ENCODE assay signal across 9 mouse cellular contexts in genomic region chr15:100550280-100550679, GRCm38 (mm10). TPM values are rescaled to one million over a fixed set of nuclear protein-coding genes. Genes with fewer than 3 reads are reported as not detected.
DNase-seq lines count a peak whose midpoint lies in the region; ATAC-seq and TF ChIP-seq lines count a peak whose summit lies in the region.
"Had no signal": no experiment of that assay in that cellular context is flagged by ENCODE, and none has a peak within 500 bp of the region (broad histone marks: within the 10 kb centered on the region; RNA-seq: fewer than 3 reads in every experiment).

No protein-coding gene starts in this region.

- 92% methylated on average over 4 of the region's 4 CpGs for WGBS in lung, embryonic 14.5 days
- 82% methylated on average over 4 of the region's 4 CpGs for WGBS in lung, adult 2 months
- WGBS in forebrain, postnatal 0 days, result 87% methylated on average over 4 of the region's 4 CpGs
- WGBS in limb, embryonic 10.5 days, result 95% methylated on average over 4 of the region's 4 CpGs
- WGBS in neural tube, embryonic 15.5 days, result 94% methylated on average over 4 of the region's 4 CpGs

- peaks cover 8% of the 10 kb centered on the region; the same call in 1 of the 2 replicates for H3K36me3 ChIP-seq in lung, embryonic 14.5 days (ENCODE audit: insufficient read depth)
- H3K36me3 ChIP-seq in forebrain, postnatal 0 days (ENCODE audit: insufficient read depth), result peaks cover 6% of the 10 kb centered on the region; the same call in 1 of the 2 replicates
- peaks cover 49% of the 10 kb centered on the region for H3K36me3 ChIP-seq in limb, embryonic 10.5 days
- peaks cover 11% of the 10 kb centered on the region for H3K36me3 ChIP-seq in neural tube, embryonic 15.5 days

- H3K9me3 ChIP-seq in lung, embryonic 14.5 days (ENCODE audit: low read depth, low read length), result peaks cover 5% of the 10 kb centered on the region; the same call in 1 of the 2 replicates
- H3K9me3 ChIP-seq in forebrain, postnatal 0 days (ENCODE audit: low read length), result no peaks in the 10 kb centered on the region
- H3K9me3 ChIP-seq in limb, embryonic 10.5 days (replicated peaks), result no peaks in the 10 kb centered on the region; the same call in 1 of the 2 replicates
- 0 out of 2 replicates have a peak, but pooled peaks cover 3% of the 10 kb centered on the region for H3K9me3 ChIP-seq in neural tube, embryonic 15.5 days (replicated peaks)

- H3K4me3 ChIP-seq in lung, embryonic 14.5 days (ENCODE audit: low read depth, low read length), result 0 out of 2 replicates have a peak overlapping the region, but pooled peaks have one; percentile 80
- no peak overlapping the region for H3K4me3 ChIP-seq in lung, adult 2 months (replicated peaks; ENCODE audit: extremely low read depth, low read depth, low read length)
- H3K4me3 ChIP-seq in forebrain, postnatal 0 days (ENCODE audit: low read depth, low read length), result no peak overlapping the region
- H3K4me3 ChIP-seq in limb, embryonic 10.5 days, result peak overlapping the region; percentile 88
- H3K4me3 ChIP-seq in neural tube, embryonic 15.5 days (replicated peaks), result peak overlapping the region; percentile 74; the same call in 1 of the 2 replicates

- peaks cover 4% of the 10 kb centered on the region; the same call in 1 of the 2 replicates for H3K4me1 ChIP-seq in lung, embryonic 14.5 days (ENCODE audit: insufficient read depth)
- H3K4me1 ChIP-seq in lung, adult 2 months (ENCODE audit: control insufficient read depth, insufficient read depth, low read length), result peaks cover 4% of the 10 kb centered on the region
- 0 out of 2 replicates have a peak, but pooled peaks cover 8% of the 10 kb centered on the region for H3K4me1 ChIP-seq in forebrain, postnatal 0 days (ENCODE audit: insufficient read depth)
- peaks cover 15% of the 10 kb centered on the region for H3K4me1 ChIP-seq in limb, embryonic 10.5 days
- peaks cover 24% of the 10 kb centered on the region for H3K4me1 ChIP-seq in neural tube, embryonic 15.5 days

- TF ChIP-seq POLR2A in lung, adult 2 months (IDR thresholded peaks at IDR 0.05; ENCODE audit: borderline replicate concordance, extremely low read depth, low read depth, low read length), result no peak

- H3K4me2 ChIP-seq in lung, embryonic 14.5 days, result peak overlapping the region; percentile 87
- H3K4me2 ChIP-seq in forebrain, postnatal 0 days (ENCODE audit: low read depth), result peak overlapping the region; percentile 91; the same call in 1 of the 2 replicates
- H3K4me2 ChIP-seq in neural tube, embryonic 15.5 days, result peak overlapping the region; percentile 75

- no peak for ATAC-seq in lung, embryonic 14.5 days (ENCODE audit: insufficient read depth)
- no peak for ATAC-seq in forebrain, postnatal 0 days
- ATAC-seq in neural tube, embryonic 15.5 days (ENCODE audit: low FRiP score), result no peak
- ATAC-seq in CD4-positive, CD25-positive, alpha-beta regulatory T cell, adult 4 months, result no peak

- peak; percentile 9 for DNase-seq in lung, embryonic 14.5 days
- no peak for DNase-seq in lung, adult 2 months
- DNase-seq in forebrain, postnatal 0 days, result no peak
- DNase-seq in limb, embryonic 10.5 days (ENCODE audit: low spot score), result no peak
- no peak for DNase-seq in embryo, embryonic 9.5 days (ENCODE audit: extremely low spot score)
- DNase-seq in layer of hippocampus, adult 11-12 months (ENCODE audit: low spot score), result no peak

- H3K9ac ChIP-seq in lung, embryonic 14.5 days, result no peak overlapping the region
- H3K9ac ChIP-seq in forebrain, postnatal 0 days, result no peak overlapping the region
- no peak overlapping the region for H3K9ac ChIP-seq in neural tube, embryonic 15.5 days (replicated peaks)

- peak; percentile 11; the same call in 1 of the 2 replicates for TF ChIP-seq CTCF in lung, embryonic 14.5 days (IDR thresholded peaks at IDR 0.05; ENCODE audit: low read depth)
- no peak for TF ChIP-seq CTCF in lung, adult 2 months (IDR thresholded peaks at IDR 0.05; ENCODE audit: insufficient read depth, low read length)
- TF ChIP-seq CTCF in forebrain, postnatal 0 days (IDR thresholded peaks at IDR 0.05; ENCODE audit: low read depth), result no peak

- no peaks in the 10 kb centered on the region for H3K27me3 ChIP-seq in lung, embryonic 14.5 days (ENCODE audit: insufficient read depth, low read length)
- H3K27me3 ChIP-seq in forebrain, postnatal 0 days (ENCODE audit: insufficient read depth, low read length), result no peaks in the 10 kb centered on the region
- H3K27me3 ChIP-seq in limb, embryonic 10.5 days (ENCODE audit: low read depth, poor library complexity, severe bottlenecking), result no peaks in the 10 kb centered on the region
- H3K27me3 ChIP-seq in neural tube, embryonic 15.5 days (replicated peaks), result no peaks in the 10 kb centered on the region

- H3K27ac ChIP-seq in lung, embryonic 14.5 days (ENCODE audit: low read depth), result no peak overlapping the region
- H3K27ac ChIP-seq in forebrain, postnatal 0 days (ENCODE audit: low read depth, low read length), result no peak overlapping the region
- no peak overlapping the region for H3K27ac ChIP-seq in limb, embryonic 10.5 days
- no peak overlapping the region for H3K27ac ChIP-seq in neural tube, embryonic 15.5 days (replicated peaks)
- H3K27ac ChIP-seq: macrophage had no signal

RNA-seq across cellular contexts. Expression of gene Tfcp2, which starts 1.5 kb away (rescaled TPM):
- polyA plus RNA-seq in lung, embryonic 14.5 days (2014; fragmentation: Nextera tagmentation; extraction: Ambion mirVana), result 23.0 and 25.5 TPM in 2 replicates
- 7.7 and 8.2 TPM in 2 replicates for polyA plus RNA-seq in lung, adult 2 months (2012; rRNA removed)
- 25.5 and 34.5 TPM in 2 replicates for total RNA-seq in forebrain, postnatal 0 days (2014; rRNA removed)
- 18.2 and 29.0 TPM in 2 replicates for polyA plus RNA-seq in forebrain, postnatal 0 days (2015; fragmentation: Nextera tagmentation; extraction: Ambion mirVana)
- polyA plus RNA-seq in limb, embryonic 10.5 days (2016; fragmentation: Nextera tagmentation; extraction: Ambion mirVana), result 29.9 and 44.5 TPM in 2 replicates
- polyA plus RNA-seq in neural tube, embryonic 15.5 days (2015; fragmentation: Nextera tagmentation; extraction: Ambion mirVana), result 32.4 and 34.8 TPM in 2 replicates
- polyA plus RNA-seq in CD4-positive, CD25-positive, alpha-beta regulatory T cell, adult 4 months (2017; shearing (Covaris generic)), result 1 to 10 TPM; 6.0 to 6.8 TPM

RNA-seq across cellular contexts. Expression of gene Pou6f1, which starts 49.5 kb away (rescaled TPM):
- 6.5 and 7.6 TPM in 2 replicates for polyA plus RNA-seq in lung, embryonic 14.5 days (2014; fragmentation: Nextera tagmentation; extraction: Ambion mirVana)
- 34.8 and 40.2 TPM in 2 replicates for polyA plus RNA-seq in lung, adult 2 months (2012; rRNA removed)
- 72.4 and 77.4 TPM in 2 replicates for total RNA-seq in forebrain, postnatal 0 days (2014; rRNA removed)
- 32.2 and 33.3 TPM in 2 replicates for polyA plus RNA-seq in forebrain, postnatal 0 days (2015; fragmentation: Nextera tagmentation; extraction: Ambion mirVana)
- 1.1 and 2.9 TPM in 2 replicates for polyA plus RNA-seq in limb, embryonic 10.5 days (2016; fragmentation: Nextera tagmentation; extraction: Ambion mirVana)
- 26.0 and 32.4 TPM in 2 replicates for polyA plus RNA-seq in neural tube, embryonic 15.5 days (2015; fragmentation: Nextera tagmentation; extraction: Ambion mirVana)
- polyA plus RNA-seq in CD4-positive, CD25-positive, alpha-beta regulatory T cell, adult 4 months (2017; shearing (Covaris generic)), result 10 to 100 TPM; 13.3 to 17.4 TPM

RNA-seq across cellular contexts. Expression of gene Csrnp2, which starts 55.0 kb away (rescaled TPM):
- 15.7 and 18.0 TPM in 2 replicates for polyA plus RNA-seq in lung, embryonic 14.5 days (2014; fragmentation: Nextera tagmentation; extraction: Ambion mirVana)
- polyA plus RNA-seq in lung, adult 2 months (2012; rRNA removed), result 2.8 and 3.0 TPM in 2 replicates
- total RNA-seq in forebrain, postnatal 0 days (2014; rRNA removed), result 56.8 and 67.1 TPM in 2 replicates
- polyA plus RNA-seq in forebrain, postnatal 0 days (2015; fragmentation: Nextera tagmentation; extraction: Ambion mirVana), result 29.4 and 36.3 TPM in 2 replicates
- 24.8 and 28.2 TPM in 2 replicates for polyA plus RNA-seq in limb, embryonic 10.5 days (2016; fragmentation: Nextera tagmentation; extraction: Ambion mirVana)
- 34.1 and 37.9 TPM in 2 replicates for polyA plus RNA-seq in neural tube, embryonic 15.5 days (2015; fragmentation: Nextera tagmentation; extraction: Ambion mirVana)
- polyA plus RNA-seq in CD4-positive, CD25-positive, alpha-beta regulatory T cell, adult 4 months (2017; shearing (Covaris generic)), result 1 to 10 TPM; 1.8 to 2.5 TPM

Comparison
In these comparisons a context has a peak if more than half of its experiments do, and no peak if none do; other contexts are left out.
1. H3K4me3 ChIP-seq: peak in lung, embryonic 14.5 days (single experiment), limb, embryonic 10.5 days (single experiment) and neural tube, embryonic 15.5 days (single experiment); none in lung, adult 2 months (single experiment) and forebrain, postnatal 0 days (single experiment).
2. Peak in every context shown above with its lines, with median percentiles within 50 percentile points of each other: H3K4me2 ChIP-seq.